Mouse (Mus musculus): ENCODE data around the gene Dnajc16. TPM values are rescaled to one million over a fixed set of nuclear protein-coding genes. Genes with fewer than 3 reads are reported as not detected.

The Dnajc16 gene
- polyA plus RNA-seq, 1 experiment from 2014 or later = 6.3 TPM

GRCm38 (mm10) chr4:141755375-141755930, 35.3 kb downstream of the Dnajc16 start:
- no peak for ATAC-seq (ENCODE audit: low FRiP score)
- no peaks in the 10 kb centered on the region for H3K27me3 ChIP-seq
- H3K4me3 ChIP-seq = no peak overlapping the region
- no peaks in the 10 kb centered on the region for H3K36me3 ChIP-seq
- H3K4me1 ChIP-seq = no peaks in the 10 kb centered on the region
- H3K27ac ChIP-seq = no peak overlapping the region
- H3K4me2 ChIP-seq (replicated peaks) = no peak overlapping the region
- no peaks in the 10 kb centered on the region for H3K9me3 ChIP-seq (replicated peaks)
- 91% methylated on average over 19 of the region's 19 CpGs for WGBS
- no peak overlapping the region for H3K9ac ChIP-seq

DNA sequence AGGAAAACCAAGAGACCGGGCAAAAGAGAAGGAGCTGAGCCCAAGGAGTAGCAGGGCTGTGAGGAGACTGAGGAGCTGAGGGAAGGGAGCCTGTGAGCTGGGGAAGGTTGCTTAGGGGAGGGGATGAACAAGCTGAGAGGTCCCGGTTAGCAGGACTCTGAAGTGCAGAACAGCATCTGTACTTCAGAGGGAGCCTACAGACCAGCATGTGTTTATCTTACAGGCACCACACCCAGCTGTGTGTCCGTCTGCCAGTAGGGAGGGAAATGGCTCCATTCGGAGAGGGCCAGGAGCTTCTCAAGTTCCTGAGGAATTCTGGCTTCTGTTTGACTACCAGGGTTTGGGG, 38.7 kb downstream of the Dnajc16 start:
- Histone ChIP-seq H3K4me3 (no peak overlapping the region), H3K27me3 (no peaks in the 10 kb centered on the region), H3K9me3 (replicated peaks) (no peaks in the 10 kb centered on the region), H3K4me1 (0 out of 2 replicates have a peak, but pooled peaks cover 2% of the 10 kb centered on the region), H3K9ac (no peak overlapping the region), H3K36me3 (no peaks in the 10 kb centered on the region), H3K4me2 (replicated peaks) (no peak overlapping the region), H3K27ac (no peak overlapping the region)
- 9% methylated on average over 4 of the region's 4 CpGs for WGBS
- no peak for ATAC-seq (ENCODE audit: low FRiP score)

DNA sequence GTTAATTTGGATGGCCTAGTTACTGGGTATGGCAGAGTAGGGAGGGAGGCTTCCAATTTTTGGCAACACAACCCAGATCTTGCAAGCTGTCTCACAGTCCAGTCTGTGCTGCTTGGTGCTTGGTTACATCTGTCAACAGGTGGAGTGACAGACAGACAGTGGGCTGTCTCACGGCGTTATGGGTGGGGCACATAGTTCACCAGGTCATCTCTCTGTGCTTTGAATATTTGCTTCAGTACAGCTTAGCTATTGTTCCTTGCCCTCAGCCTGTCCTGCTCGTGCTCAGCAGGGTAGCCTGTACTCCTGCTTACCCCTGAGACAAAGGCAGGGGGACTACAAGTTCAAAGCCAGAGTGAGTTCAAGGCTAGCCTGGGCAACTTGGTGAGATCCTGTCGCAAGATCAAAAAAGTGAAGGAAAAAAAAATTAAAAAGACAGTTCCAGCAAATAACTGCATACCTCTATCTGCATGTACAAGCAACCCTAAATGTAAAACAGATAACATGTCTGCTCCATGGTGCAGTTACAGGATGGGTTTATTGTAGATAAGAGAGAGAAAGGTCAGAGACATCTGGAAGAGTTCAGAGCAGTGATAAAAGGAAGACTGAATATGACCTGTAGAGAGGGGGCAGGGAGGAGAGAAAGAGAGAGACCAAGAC, 39.2 kb downstream of the Dnajc16 start:
- Histone ChIP-seq H3K4me2 (replicated peaks) (no peak overlapping the region), H3K36me3 (no peaks in the 10 kb centered on the region), H3K4me3 (no peak overlapping the region), H3K27me3 (no peaks in the 10 kb centered on the region), H3K27ac (no peak overlapping the region), H3K9me3 (replicated peaks) (no peaks in the 10 kb centered on the region), H3K9ac (no peak overlapping the region), H3K4me1 (0 out of 2 replicates have a peak, but pooled peaks cover 2% of the 10 kb centered on the region)
- ATAC-seq (ENCODE audit: low FRiP score) = no peak
- WGBS = 25% methylated on average over 4 of the region's 4 CpGs

- no peaks in the 10 kb centered on the region for H3K27me3 ChIP-seq
- H3K9ac ChIP-seq = no peak overlapping the region
- H3K36me3 ChIP-seq = no peaks in the 10 kb centered on the region
- ATAC-seq (ENCODE audit: low FRiP score) = no peak
- 51% methylated on average over 3 of the region's 3 CpGs for WGBS
- no peak overlapping the region for H3K4me2 ChIP-seq (replicated peaks)
- H3K4me1 ChIP-seq = 0 out of 2 replicates have a peak, but pooled peaks cover 2% of the 10 kb centered on the region
- no peaks in the 10 kb centered on the region for H3K9me3 ChIP-seq (replicated peaks)
- H3K27ac ChIP-seq = no peak overlapping the region
- no peak overlapping the region for H3K4me3 ChIP-seq
These were observed 39.9 kb downstream of the Dnajc16 start for GRCm38 (mm10) chr4:141750826-141751225.

DNA sequence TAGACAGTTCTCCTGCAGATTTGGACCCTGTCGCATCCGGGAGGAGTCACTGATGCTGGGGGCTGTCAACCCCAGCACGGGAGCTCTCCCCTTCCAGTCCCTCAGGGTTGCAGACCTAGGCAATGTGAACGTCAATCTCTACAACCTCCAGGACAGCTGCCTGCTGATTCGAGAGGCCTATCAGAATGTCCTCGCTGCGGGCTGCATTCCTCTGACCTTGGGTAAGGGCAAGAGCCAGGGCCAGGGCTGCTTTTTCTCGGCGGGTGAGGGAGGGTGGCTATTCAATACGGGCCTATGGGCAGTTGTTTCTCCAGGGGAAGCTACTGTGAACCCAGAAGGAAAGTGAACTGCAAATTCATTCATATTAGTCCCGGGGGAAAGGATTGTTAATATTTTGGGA, 41.2 kb downstream of the Dnajc16 start:
- Histone ChIP-seq H3K27ac (no peak overlapping the region), H3K9me3 (replicated peaks) (no peaks in the 10 kb centered on the region), H3K4me3 (no peak overlapping the region), H3K4me2 (replicated peaks) (no peak overlapping the region), H3K27me3 (no peaks in the 10 kb centered on the region), H3K4me1 (0 out of 2 replicates have a peak, but pooled peaks cover 2% of the 10 kb centered on the region), H3K9ac (no peak overlapping the region), H3K36me3 (no peaks in the 10 kb centered on the region)
- no peak for ATAC-seq (ENCODE audit: low FRiP score)
- 29% methylated on average over 11 of the region's 11 CpGs for WGBS

GRCm38 (mm10) chr4:141746578-141747346, 44.0 kb downstream of the Dnajc16 start, which contains the start of gene Agmat:
Gene Agmat (plus strand): TSS chr4:141746672.
- Histone ChIP-seq H3K9ac (no peak within 1 kb of the TSS), H3K27me3 (no peaks in the 10 kb centered on the region), H3K4me1 (0 out of 2 replicates have a peak, but pooled peaks cover 2% of the 10 kb centered on the region), H3K36me3 (no peaks in the 10 kb centered on the region), H3K4me3 (no peak within 1 kb of the TSS), H3K27ac (no peak within 1 kb of the TSS), H3K4me2 (replicated peaks) (no peak within 1 kb of the TSS), H3K9me3 (replicated peaks) (no peaks in the 10 kb centered on the region)
- ATAC-seq (ENCODE audit: low FRiP score) = no peak
- 23% methylated on average over 20 of the region's 25 CpGs for WGBS

DNA sequence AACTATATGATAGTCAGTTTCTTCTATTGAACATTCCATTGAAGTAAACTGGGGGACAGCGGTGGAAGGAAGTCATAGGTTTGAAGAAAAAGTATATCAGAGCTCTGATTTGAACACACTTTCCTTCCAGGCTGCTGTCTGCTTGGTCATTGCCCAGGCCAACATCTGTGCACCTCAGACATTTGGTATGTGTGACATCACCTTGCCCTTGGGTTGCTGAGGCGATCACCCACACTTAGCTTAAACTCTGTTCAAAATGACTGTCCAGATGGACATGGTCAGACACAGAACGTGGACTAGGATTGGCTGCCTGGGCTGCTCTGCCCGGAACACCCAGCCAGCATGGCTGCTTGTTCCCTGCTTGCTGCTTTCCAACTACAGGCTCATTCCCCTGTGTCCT, 48.4 kb downstream of the Dnajc16 start:
- Histone ChIP-seq H3K4me2 (replicated peaks) (no peak overlapping the region), H3K36me3 (no peaks in the 10 kb centered on the region), H3K4me1 (no peaks in the 10 kb centered on the region), H3K27me3 (no peaks in the 10 kb centered on the region), H3K9ac (no peak overlapping the region), H3K4me3 (no peak overlapping the region), H3K9me3 (replicated peaks) (no peaks in the 10 kb centered on the region), H3K27ac (no peak overlapping the region)
- WGBS = 91% methylated on average over 4 of the region's 4 CpGs
- no peak for ATAC-seq (ENCODE audit: low FRiP score)

GRCm38 (mm10) chr4:141741856-141742255, 48.9 kb downstream of the Dnajc16 start:
- H3K9ac ChIP-seq = no peak overlapping the region
- no peaks in the 10 kb centered on the region for H3K36me3 ChIP-seq
- no peaks in the 10 kb centered on the region for H3K4me1 ChIP-seq
- H3K9me3 ChIP-seq (replicated peaks) = no peaks in the 10 kb centered on the region
- H3K27me3 ChIP-seq = no peaks in the 10 kb centered on the region
- no peak overlapping the region for H3K4me2 ChIP-seq (replicated peaks)
- H3K27ac ChIP-seq = no peak overlapping the region
- WGBS = 70% methylated on average over 9 of the region's 9 CpGs
- no peak overlapping the region for H3K4me3 ChIP-seq
- no peak for ATAC-seq (ENCODE audit: low FRiP score)

DNA sequence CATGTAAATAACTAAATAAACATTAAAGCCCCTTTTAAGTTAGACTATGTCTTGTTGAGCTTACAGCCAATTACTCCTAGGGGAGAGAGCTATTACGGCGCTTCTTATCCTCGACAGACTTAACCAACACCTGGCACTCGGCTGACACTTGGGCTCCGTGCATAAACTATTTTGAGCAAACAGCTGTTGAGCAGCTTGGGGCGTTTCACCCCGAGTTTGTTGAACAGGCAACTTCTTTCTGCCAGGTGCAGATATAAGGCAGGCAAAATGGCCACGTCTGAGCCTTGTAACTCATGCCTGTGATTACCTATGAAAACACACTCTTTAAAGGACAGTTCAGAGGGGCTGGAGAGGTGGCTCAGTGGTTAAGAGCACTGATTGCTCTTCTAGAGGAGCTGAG, 52.7 kb downstream of the Dnajc16 start:
- Histone ChIP-seq H3K27ac (no peak overlapping the region), H3K9ac (no peak overlapping the region), H3K4me3 (no peak overlapping the region), H3K27me3 (no peaks in the 10 kb centered on the region), H3K9me3 (replicated peaks) (no peaks in the 10 kb centered on the region), H3K4me2 (replicated peaks) (no peak overlapping the region), H3K36me3 (no peaks in the 10 kb centered on the region), H3K4me1 (peaks cover 8% of the 10 kb centered on the region)
- no peak for ATAC-seq (ENCODE audit: low FRiP score)
- WGBS = 79% methylated on average over 8 of the region's 8 CpGs

DNA sequence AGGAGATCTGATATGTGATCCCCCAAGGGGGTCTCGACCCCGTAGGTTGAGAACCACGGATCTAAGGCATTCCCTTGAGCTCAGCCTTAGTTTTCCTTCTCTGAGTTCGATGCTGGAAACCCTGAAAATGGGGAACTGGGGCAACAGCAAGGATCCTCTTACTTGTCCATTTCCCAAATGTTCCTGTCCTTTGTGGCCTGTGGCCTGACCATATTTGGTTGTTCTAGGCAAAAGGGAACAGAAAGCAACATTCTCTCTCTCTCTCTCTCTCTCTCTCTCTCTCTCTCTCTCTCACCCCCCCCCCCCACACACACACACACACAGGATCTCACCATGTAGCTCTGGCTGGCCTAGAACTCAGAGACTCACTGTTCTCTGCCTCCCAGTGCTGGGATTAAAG, 53.9 kb downstream of the Dnajc16 start:
- ATAC-seq (ENCODE audit: low FRiP score) = no peak

DNA sequence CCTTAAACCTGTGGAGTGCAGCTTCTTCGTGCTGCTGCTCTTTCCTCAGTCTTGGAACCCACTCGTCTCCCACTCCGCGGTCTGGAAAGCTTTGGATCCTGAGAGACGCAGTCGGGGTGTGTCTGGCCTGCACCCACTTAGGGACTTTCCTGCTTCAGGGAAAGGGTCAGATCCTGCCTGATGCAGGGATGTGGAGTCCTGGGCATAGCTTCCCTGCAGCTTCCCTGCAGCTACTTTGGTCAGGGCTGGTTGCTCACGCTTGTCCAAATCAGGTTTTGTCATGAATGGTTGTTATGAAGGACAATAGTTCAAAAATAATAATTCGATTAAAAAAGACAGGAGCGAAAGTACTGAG, 55.5 kb downstream of the Dnajc16 start:
- H3K27me3 ChIP-seq = peaks cover 8% of the 10 kb centered on the region
- WGBS = 26% methylated on average over 9 of the region's 9 CpGs
- H3K27ac ChIP-seq = no peak overlapping the region
- H3K9ac ChIP-seq = peak overlapping the region; percentile 44
- peak overlapping the region; percentile 71 for H3K4me2 ChIP-seq (replicated peaks)
- no peaks in the 10 kb centered on the region for H3K9me3 ChIP-seq (replicated peaks)
- peak overlapping the region; percentile 34 for H3K4me3 ChIP-seq
- no peaks in the 10 kb centered on the region for H3K36me3 ChIP-seq
- H3K4me1 ChIP-seq = peaks cover 8% of the 10 kb centered on the region
- no peak for ATAC-seq (ENCODE audit: low FRiP score)

More for the DNA sequence above, 53.9 kb downstream of the Dnajc16 start:
- Histone ChIP-seq H3K27ac (no peak overlapping the region), H3K36me3 (no peaks in the 10 kb centered on the region), H3K4me3 (no peak overlapping the region), H3K4me2 (replicated peaks) (no peak overlapping the region), H3K4me1 (peaks cover 8% of the 10 kb centered on the region), H3K27me3 (no peaks in the 10 kb centered on the region), H3K9ac (no peak overlapping the region), H3K9me3 (replicated peaks) (no peaks in the 10 kb centered on the region)
- 58% methylated on average over 4 of the region's 4 CpGs for WGBS

DNA sequence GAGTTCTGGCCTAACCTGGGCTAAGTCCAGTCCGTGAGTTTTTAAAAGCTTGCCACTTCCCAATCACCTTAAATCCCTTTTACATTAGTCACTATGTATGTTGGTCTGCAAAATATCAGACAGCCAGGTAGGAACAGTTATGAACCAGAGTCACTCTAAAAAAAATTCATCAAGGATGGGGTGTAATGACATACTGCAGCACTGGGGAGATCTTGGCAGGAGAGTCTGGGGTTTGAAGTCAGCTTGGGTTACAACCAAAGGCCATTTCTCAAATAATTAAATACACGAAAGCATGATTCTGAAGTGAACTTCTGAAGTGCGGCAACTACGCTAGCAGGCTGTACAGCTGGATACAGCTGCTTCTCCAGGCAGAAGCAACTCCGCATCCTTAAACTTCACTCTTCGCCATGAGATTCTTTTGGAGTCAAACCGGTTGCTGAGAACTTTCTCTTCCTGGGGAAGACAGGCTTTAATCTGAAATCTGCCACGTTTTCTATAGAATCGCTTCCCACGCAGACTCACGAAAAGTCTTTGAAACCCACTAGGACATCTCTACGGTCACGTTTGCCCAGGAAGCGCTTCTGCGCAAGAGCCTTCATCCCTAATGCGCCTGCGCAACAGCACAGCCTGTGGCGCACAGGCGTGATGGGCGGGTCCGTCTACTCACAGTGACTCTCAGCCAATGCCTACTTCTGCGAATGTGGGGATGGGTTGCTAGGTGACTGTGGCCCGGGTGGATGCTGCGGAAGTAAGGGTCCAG, 56.1 kb downstream of the Dnajc16 start:
- 0 out of 2 replicates have a peak overlapping the region, but pooled peaks have one; percentile 23 for H3K27ac ChIP-seq
- peaks cover 8% of the 10 kb centered on the region for H3K4me1 ChIP-seq
- peak overlapping the region; percentile 34 for H3K4me3 ChIP-seq
- 6% methylated on average over 24 of the region's 24 CpGs for WGBS
- ATAC-seq (ENCODE audit: low FRiP score) = peak; percentile 98
- peaks cover 9% of the 10 kb centered on the region for H3K27me3 ChIP-seq
- H3K9me3 ChIP-seq (replicated peaks) = no peaks in the 10 kb centered on the region
- H3K36me3 ChIP-seq = no peaks in the 10 kb centered on the region
- peak overlapping the region; percentile 44 for H3K9ac ChIP-seq
- peak overlapping the region; percentile 71 for H3K4me2 ChIP-seq (replicated peaks)

All from hindbrain, embryonic 12.5 days (tissue).